Comparison of ENCODE assay signal across 9 mouse cellular contexts in genomic region chr1:107598476-107598875, GRCm38 (mm10). TPM values are rescaled to one million over a fixed set of nuclear protein-coding genes. Genes with fewer than 3 reads are reported as not detected.
A peak's percentile ranks its signal among the peaks of the same experiment; 100 is the strongest.
DNase-seq lines count a peak whose midpoint lies in the region; ATAC-seq and TF ChIP-seq lines count a peak whose summit lies in the region.
"Had no signal": no experiment of that assay in that cellular context is flagged by ENCODE, and none has a peak within 500 bp of the region (broad histone marks: within the 10 kb centered on the region; RNA-seq: fewer than 3 reads in every experiment).

No protein-coding gene starts in this region.

- no peak overlapping the region for H3K4me3 ChIP-seq in kidney, adult 2 months (ENCODE audit: insufficient read depth, low read depth, low read length)
- H3K4me3 ChIP-seq in kidney, embryonic 14.5 days (ENCODE audit: low read length): no peak overlapping the region
- H3K4me3 ChIP-seq in E14TG2a.4 (replicated peaks; ENCODE audit: low read length): no peak overlapping the region
- no peak overlapping the region for H3K4me3 ChIP-seq in cerebellum, adult 2 months (replicated peaks; ENCODE audit: insufficient read depth, low read depth, low read length)
- H3K4me3 ChIP-seq: midbrain, embryonic 12.5 days had no signal

- TF ChIP-seq POLR2A in kidney, adult 2 months (IDR thresholded peaks at IDR 0.05; ENCODE audit: low read depth, low read length): no peak
- TF ChIP-seq POLR2A in cerebellum, adult 2 months (IDR thresholded peaks at IDR 0.05; ENCODE audit: borderline replicate concordance, insufficient read depth, low read length): no peak

- ATAC-seq in kidney, embryonic 14.5 days (ENCODE audit: low FRiP score, low TSS enrichment): no peak
- ATAC-seq in erythroblast, adult 5-6 weeks (replicated peaks; ENCODE audit: low FRiP score, poor library complexity, severe bottlenecking): no peak

- no peaks in the 10 kb centered on the region for H3K36me3 ChIP-seq in kidney, adult 2 months (ENCODE audit: control insufficient read depth, insufficient read depth, low read length)
- H3K36me3 ChIP-seq in kidney, embryonic 14.5 days (ENCODE audit: control insufficient read depth, insufficient read depth, low read length): no peaks in the 10 kb centered on the region
- H3K36me3 ChIP-seq in E14TG2a.4 (ENCODE audit: insufficient read depth, low read length): no peaks in the 10 kb centered on the region
- H3K36me3 ChIP-seq: midbrain, embryonic 12.5 days had no signal

- peak; percentile 67 for TF ChIP-seq CTCF in kidney, adult 2 months (conservative IDR thresholded peaks at IDR 0.05; ENCODE audit: insufficient read depth, insufficient read length, low read depth, low read length)
- TF ChIP-seq CTCF in E14TG2a.4 (conservative IDR thresholded peaks at IDR 0.05; ENCODE audit: low read length): peak; percentile 31; the same call in 1 of the 2 replicates
- peak; percentile 75 for TF ChIP-seq CTCF in cerebellum, adult 2 months (IDR thresholded peaks at IDR 0.05; ENCODE audit: borderline replicate concordance, insufficient read depth, low read depth, low read length)

- H3K27ac ChIP-seq in kidney, adult 2 months (ENCODE audit: insufficient read depth, low read depth, low read length): no peak overlapping the region
- no peak overlapping the region for H3K27ac ChIP-seq in kidney, embryonic 14.5 days (ENCODE audit: low read depth, low read length)
- no peak overlapping the region for H3K27ac ChIP-seq in cerebellum, adult 2 months (ENCODE audit: insufficient read depth, low read length)
- H3K27ac ChIP-seq: midbrain, embryonic 12.5 days had no signal

- peak; percentile 21 for DNase-seq in kidney, adult 2 months
- peak; percentile 49 to 52 for DNase-seq in cerebellum, adult 2 months
- DNase-seq in layer of hippocampus, postnatal 10 days (ENCODE audit: low spot score in 2 of 2): peak; percentile 17 to 40
- no peak for DNase-seq in natural killer cell, adult 2 months (ENCODE audit: low spot score in 2 of 2)
- DNase-seq in thymus, postnatal 0 days (ENCODE audit: low spot score): no peak

- no peak overlapping the region for H3K9ac ChIP-seq in kidney, embryonic 14.5 days (ENCODE audit: low read depth, low read length)
- H3K9ac ChIP-seq: midbrain, embryonic 12.5 days had no signal

- no peaks in the 10 kb centered on the region for H3K27me3 ChIP-seq in kidney, adult 2 months (replicated peaks; ENCODE audit: control insufficient read depth, insufficient read depth, low read length)
- no peaks in the 10 kb centered on the region for H3K27me3 ChIP-seq in kidney, embryonic 14.5 days (ENCODE audit: control insufficient read depth, insufficient read depth, low read length)
- H3K27me3 ChIP-seq in E14TG2a.4 (ENCODE audit: insufficient read depth, low read length): no peaks in the 10 kb centered on the region
- no peaks in the 10 kb centered on the region for H3K27me3 ChIP-seq in cerebellum, adult 2 months (ENCODE audit: control insufficient read depth, insufficient read depth, low read length)
- H3K27me3 ChIP-seq: midbrain, embryonic 12.5 days had no signal

- no peak overlapping the region for H3K4me2 ChIP-seq in kidney, embryonic 14.5 days (replicated peaks; ENCODE audit: low read depth, low read length)
- H3K4me2 ChIP-seq: midbrain, embryonic 12.5 days had no signal

- no peaks in the 10 kb centered on the region for H3K9me3 ChIP-seq in kidney, embryonic 14.5 days (ENCODE audit: control insufficient read depth, low read length)
- H3K9me3 ChIP-seq in E14TG2a.4 (ENCODE audit: low read length): no peaks in the 10 kb centered on the region
- H3K9me3 ChIP-seq: midbrain, embryonic 12.5 days had no signal

- no peaks in the 10 kb centered on the region for H3K4me1 ChIP-seq in kidney, adult 2 months (ENCODE audit: control insufficient read depth, insufficient read depth, low read length)
- H3K4me1 ChIP-seq in kidney, embryonic 14.5 days (ENCODE audit: control insufficient read depth, insufficient read depth, low read length): no peaks in the 10 kb centered on the region
- H3K4me1 ChIP-seq in E14TG2a.4 (replicated peaks; ENCODE audit: low read depth, low read length): no peaks in the 10 kb centered on the region
- no peaks in the 10 kb centered on the region; the same call in 1 of the 2 replicates for H3K4me1 ChIP-seq in cerebellum, adult 2 months (ENCODE audit: control insufficient read depth, insufficient read depth, low read length)
- H3K4me1 ChIP-seq: midbrain, embryonic 12.5 days had no signal

RNA-seq across cellular contexts. Expression of gene Serpinb8, which starts 8.7 kb away (rescaled TPM):
- 7.5 and 11.0 TPM in 2 replicates for polyA plus RNA-seq in kidney, adult 2 months (2012; rRNA removed)
- 0.49 and 0.57 TPM in 2 replicates for polyA plus RNA-seq in kidney, embryonic 14.5 days (2014; fragmentation: Nextera tagmentation; extraction: Ambion mirVana)
- 2.2 and 2.5 TPM in 2 replicates for polyA plus RNA-seq in cerebellum, adult 2 months (2012; rRNA removed)
- 1 to 10 TPM; 4.1 TPM for total RNA-seq in layer of hippocampus, postnatal 10 days (2021)
- 0.86 and 1.5 TPM in 2 replicates for polyA plus RNA-seq in thymus, postnatal 0 days (2015; fragmentation: Nextera tagmentation; extraction: Ambion mirVana)
- not detected in 2 replicates for total RNA-seq in erythroblast, adult 5-6 weeks (2015; ENCODE audit: low replicate concordance)
- total RNA-seq in erythroblast, adult 5-6 weeks (2017; ENCODE audit: low replicate concordance): 0.17 TPM in 1 of 2 replicates, not detected in the other

Comparison
In these comparisons a context has a peak if more than half of its experiments do, and no peak if none do; other contexts are left out.
1. DNase-seq: peak in kidney, adult 2 months (single experiment), cerebellum, adult 2 months (2 of 2) and layer of hippocampus, postnatal 10 days (2 of 2); none in natural killer cell, adult 2 months (0 of 2) and thymus, postnatal 0 days (single experiment).
2. Peak in every context shown above with its lines, with median percentiles within 50 percentile points of each other: CTCF ChIP-seq.